Mouse (Mus musculus): ENCODE data around the gene Gm4779.
"Not testable (repeated sequence)": the region's sequence is repeated elsewhere in the genome, so short reads cannot be mapped to it uniquely, and the experiment has no call there.

Gene Gm4779

DNA sequence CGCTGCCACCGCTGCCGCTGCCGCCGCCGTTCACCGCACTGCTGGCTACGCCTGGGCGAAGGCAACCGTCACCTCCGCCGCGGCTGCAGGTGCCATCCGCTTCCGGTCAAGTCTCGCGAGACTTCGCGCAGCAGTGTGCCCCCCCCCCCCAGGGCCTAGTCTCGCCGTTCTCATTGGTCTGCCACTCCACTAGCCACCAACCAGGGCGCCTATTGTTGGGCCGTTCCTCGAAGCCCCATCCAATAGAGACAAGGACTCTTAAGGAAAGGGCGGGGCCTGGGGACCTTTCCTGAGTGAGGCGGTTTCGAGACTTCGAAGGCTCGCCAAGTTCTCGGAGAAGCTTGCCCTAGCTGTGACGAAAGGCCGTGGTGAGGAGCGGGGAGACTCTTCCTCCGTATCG, at the start of gene Gm4779, which contains the start of gene 8030474K03Rik:
Gm4779 (minus strand) TSS at position 82 of the 400 bp plus-strand sequence.
8030474K03Rik (plus strand) TSS at position 315 of the 400 bp plus-strand sequence.
- no peak for DNase-seq (ENCODE audit: low spot score in 2 of 2)

DNA sequence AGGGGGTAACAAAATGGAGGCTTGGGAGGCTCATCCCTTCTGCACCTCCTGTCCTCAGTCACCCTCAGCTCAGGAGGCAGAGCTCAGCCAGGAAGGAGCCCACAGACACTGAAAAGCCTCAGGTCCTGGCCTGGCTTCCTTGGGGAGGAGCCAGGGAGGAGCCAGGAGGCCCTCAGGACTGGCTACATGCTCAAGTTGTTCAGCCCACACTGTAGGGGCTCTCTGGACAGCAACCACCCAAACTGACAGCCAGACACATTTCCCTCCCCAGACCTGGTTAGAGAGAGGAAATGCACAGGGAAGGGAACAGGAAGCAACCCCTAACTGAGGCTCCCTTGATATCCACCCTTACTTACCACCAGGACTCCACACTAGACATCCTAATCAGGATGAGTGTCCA, 25.8 kb upstream of the Gm4779 start:
- not testable (repeated sequence) for DNase-seq (ENCODE audit: low spot score in 2 of 2)

DNA sequence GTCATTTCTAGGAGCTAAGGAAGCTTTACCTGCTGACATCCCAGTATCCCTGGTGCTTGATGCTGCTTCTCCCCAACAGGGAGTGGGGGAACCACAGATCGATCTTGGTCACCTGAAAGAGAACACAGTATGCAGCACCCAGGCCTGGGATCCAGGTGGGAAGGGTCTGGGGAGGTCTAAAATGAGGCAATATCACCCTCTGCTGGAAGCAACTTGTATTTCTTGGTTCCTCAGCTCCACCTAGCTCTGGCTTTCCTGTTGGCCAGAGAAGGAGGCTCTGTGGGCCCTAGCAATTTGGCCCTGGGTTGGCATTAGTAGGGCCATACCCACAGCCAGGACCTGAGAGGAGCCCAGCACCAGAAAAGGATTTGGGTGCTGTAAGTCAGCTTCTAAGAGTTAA, 24.9 kb upstream of the Gm4779 start:
- no peak for DNase-seq (ENCODE audit: low spot score in 2 of 2)

DNA sequence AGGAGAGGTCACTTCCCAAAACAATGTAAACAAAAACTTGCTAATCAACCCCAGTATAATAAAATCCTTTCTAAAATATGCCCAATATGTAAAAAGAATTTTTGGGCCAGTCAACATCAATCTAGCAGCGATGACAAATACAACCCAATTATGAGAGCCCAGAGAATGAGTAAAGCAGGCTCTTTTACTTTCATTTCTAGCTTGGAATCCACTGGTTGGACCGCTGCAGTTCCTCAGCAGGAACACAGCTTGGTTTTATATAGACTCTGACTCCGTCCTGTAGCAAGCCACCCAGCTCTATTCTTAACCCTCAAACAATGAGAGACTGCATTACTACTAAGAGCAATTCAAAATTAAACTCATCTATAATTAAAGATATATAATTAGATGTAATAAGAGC, 17.5 kb upstream of the Gm4779 start:
- no peak for DNase-seq (ENCODE audit: low spot score in 2 of 2)

DNA sequence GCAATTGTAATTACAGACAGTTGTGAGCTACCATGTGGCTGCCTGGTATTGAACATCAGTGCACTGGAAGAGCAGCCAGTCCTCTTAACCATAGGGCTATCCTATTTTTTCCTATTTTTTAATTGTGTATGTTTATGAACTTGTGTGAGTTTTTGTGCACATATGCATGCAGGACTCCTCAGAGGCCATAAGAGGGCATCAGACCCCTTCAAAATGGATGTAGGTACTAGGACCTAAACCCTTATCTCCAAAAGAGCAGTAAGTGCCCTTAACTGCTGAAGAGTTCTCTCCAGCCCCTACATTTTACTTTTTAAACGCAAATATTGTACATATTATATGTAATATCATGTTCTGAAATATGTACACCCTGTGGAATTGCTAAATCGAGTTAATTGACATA, 11.3 kb upstream of the Gm4779 start:
- no peak for DNase-seq (ENCODE audit: low spot score in 2 of 2)

DNA sequence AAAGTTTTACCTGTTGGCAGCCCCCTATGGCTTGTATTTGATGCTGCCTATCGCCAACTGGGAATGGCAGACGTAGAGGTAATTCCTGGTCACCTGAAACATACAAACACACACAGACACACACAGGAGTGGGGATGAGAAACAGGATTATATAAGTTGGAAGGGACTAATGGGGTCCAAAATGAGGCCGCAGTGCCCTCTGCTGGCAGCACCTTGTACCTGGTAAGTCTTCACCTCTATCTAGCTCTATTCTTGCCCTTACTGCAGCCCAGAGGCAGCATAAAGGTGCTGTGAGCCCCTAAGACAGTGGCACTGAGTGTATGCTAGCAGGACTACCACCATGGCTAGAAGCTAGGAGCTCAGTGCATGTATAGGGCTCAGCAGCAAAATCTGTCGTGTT, 2.7 kb downstream of the Gm4779 start:
- no peak for DNase-seq (ENCODE audit: low spot score in 2 of 2)

DNA sequence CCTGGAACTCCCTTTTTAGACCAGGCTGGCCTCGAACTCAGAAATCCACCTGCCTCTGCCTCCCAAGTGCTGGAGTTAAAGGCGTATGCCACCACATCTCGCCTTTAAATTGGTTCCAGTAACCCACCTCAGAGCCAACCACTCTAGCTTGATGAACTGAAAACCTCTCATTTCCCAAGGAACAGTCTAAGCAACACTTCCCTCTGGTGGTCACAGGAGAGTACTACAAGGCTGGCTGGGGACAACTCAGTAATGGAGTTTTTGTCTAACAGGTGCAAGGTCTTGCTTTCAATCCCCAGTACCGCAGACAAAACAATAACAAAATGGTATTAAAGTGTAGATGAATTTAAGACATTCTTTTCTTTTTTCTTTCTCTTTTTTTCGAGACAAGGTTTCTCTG, 22.2 kb downstream of the Gm4779 start:
- DNase-seq (ENCODE audit: low spot score in 2 of 2) = peak; percentile 49 to 76

DNA sequence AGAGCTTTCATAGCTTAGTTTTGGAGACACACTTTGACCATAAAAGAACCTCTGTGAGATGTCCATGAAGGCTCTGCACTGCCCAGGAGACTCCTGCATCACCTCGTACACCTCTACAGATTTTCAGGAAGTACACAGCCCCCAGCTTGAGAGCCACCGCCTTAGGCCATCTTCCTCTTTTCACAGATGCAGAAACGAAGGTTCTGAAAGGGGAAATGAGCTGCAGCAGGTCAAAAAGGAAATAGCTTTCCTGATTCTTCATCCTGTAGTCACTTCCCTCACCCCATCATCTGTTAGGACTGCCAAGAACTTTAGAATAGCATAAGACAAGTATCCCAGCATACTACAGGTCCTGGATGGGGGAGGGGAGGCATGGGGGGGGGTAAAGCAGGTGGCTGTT, 23.9 kb downstream of the Gm4779 start:
- peak in 1 of 2 experiments; percentile 13 for DNase-seq (ENCODE audit: low spot score in 2 of 2)

DNA sequence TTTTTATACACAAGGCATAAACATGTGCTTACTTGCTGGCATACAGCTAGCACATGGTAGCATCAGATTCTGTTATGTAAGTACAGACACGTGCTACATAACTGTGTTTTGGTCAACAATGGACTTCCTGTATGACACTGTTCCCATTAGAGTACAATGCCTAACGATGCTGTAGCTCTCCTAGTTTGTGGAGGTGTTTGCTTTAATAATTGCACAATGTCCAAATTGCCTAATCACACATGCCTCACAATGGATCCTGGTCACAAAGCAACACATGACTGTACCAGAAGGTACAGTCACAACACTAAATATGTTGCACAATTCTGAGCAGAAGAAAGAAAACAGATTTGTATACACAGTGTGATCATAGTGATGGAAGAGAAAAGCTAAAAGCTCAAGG, 24.7 kb downstream of the Gm4779 start:
- no peak for DNase-seq (ENCODE audit: low spot score in 2 of 2)

DNA sequence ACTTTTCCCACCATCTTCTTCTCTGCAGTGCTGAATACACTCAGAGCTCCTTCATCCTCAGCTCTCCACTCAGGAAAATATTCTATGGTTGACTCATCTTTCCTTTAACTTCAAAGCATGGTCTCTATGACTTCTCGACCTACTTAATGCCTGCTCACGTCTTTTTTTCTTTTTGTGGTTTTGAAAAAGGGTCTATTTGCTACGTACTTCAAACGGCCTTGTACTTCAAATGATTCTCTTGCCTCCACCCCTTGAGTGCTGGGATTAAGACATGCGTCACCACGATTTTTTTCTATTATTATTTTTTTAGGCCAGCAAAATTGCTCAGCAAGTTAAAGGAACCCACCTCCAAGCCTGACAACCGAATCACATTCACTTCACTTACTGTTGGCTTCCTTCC, 26.9 kb downstream of the Gm4779 start:
- DNase-seq (ENCODE audit: low spot score in 2 of 2) = no peak

DNA sequence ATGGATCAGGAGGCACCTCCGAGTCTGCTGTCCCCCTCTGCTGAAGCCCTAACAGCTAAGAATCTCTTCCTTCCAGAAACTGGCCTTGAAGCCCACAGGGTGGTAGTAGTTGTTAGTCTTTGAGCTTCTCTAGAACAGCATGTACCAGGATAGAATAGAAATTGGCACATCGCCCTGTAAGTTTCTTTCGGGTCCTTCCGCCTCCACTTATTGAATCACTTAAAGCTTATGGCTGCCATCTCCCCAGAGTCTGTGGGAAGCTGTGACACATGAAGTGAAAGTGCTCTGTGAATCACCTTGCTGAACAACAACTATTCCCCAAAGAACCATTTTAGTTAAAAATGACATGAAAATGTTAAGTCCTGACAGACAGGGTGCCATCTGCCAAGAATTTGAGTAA, 29.1 kb downstream of the Gm4779 start:
- DNase-seq (ENCODE audit: low spot score in 2 of 2) = no peak

DNA sequence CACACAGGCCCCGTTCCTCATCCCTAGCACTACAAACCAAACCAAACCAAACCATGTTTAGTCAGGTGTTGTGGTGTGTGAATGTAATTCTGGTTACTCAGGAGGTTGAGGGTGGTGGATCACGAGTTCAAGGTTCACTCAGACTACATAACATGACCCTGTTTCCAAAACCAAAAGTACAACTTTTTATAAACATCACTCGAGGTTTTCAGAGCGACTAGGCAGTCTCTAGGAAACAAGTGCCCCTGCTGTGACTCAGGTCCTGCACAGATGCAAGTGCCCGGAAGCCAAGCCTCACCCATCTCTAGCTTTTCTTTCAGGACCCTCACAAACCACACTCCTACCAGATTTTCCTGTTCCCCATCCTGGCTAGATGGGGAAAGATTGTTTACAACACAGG, 29.6 kb downstream of the Gm4779 start:
- no peak for DNase-seq (ENCODE audit: low spot score in 2 of 2)

DNA sequence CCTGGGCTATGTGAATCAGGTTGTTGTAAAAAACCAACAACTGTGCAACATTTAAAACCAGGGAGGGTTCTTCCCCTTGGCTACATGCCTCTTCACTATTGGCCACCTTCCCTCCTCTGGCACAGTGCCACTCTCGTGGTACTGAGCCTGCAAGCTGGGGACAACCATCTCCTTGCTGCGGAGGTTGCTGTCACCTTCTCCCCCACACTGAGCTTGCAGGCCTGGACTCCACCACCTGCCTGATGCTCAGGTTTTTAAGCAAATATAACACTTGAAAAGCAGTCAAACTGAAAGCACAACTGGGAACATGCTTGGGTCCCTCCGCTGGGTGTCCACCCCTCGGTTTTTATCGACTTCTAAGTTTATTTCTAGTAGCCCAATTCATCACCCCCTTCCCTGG, 39.7 kb downstream of the Gm4779 start:
- DNase-seq (ENCODE audit: low spot score in 2 of 2) = no peak

DNA sequence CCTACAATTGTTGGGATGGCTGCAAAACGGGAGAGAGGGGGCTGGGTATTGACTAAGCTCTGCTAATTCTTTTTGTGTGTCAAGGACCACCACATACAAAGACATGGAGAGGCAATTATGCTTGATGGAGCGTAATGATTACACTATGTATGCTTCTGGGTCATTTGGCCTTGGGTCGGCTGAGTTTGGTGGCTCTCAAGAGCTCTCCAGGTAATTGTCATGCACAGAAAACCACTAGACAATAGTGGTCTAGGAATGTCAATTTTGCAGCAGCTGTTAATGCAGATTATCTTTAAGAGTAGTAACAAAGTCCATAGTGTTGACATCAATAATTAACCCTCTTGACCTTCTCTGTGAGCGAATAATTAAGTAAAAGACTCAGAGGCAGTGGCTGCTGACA, 44.1 kb downstream of the Gm4779 start:
- no peak for DNase-seq (ENCODE audit: low spot score in 2 of 2)

DNA sequence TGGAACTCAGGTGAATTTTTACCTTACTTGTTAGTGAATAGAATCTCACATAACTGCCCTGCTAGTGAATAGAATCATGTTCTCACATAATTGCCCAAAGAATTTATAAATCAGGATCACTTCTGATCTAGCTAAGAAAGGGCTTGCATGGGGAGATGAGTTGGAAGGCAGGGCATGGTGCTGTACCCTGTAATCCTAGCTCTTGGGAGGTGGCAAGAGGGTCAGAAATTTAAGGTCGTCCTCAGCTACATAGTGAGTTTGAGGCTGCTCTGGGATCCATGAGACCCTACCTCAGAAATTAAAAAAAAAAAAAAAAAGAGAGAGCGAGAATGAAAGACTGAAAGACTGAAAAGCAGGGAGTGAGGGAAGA, 53.2 kb downstream of the Gm4779 start:
- DNase-seq (ENCODE audit: low spot score in 2 of 2) = no peak

DNA sequence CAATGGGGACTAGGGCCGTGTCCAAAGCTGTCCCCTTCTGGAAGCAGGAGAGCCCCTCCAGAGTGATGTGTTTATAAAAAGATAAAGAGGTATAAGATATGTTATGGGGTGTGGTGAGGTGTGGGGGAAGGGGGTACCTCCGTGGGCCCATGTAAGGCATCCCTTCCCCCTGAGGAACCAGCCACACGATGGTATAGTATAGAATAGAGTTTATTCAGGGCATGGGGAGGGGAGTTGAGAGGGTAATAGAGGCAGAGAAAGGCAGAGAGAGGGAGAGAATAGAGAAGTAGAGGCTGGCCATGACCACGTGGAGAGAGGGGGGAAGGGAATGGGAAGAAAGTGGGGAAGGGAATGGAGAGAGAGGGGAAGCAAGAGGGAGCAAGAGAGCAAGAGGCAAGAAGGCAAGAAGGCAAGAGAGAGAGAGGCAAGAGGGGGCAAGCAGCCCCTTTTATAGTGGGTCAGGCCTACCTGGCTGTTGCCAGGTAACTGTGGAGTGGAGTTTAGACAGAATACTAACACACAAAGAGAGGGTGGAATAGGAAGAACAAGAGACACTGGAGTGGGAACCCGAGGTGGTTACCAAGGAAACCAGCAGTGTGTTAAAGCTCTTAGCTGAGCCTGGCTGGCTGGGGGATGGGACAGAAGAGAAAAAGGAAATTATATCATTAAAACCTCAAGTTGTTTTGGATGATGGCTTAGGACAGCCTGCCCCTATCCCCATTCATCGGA, 53.7 kb downstream of the Gm4779 start:
- DNase-seq (ENCODE audit: low spot score in 2 of 2) = no peak

Measured in spleen, postnatal 4 days (tissue).